Mouse (Mus musculus): ENCODE data around the gene Fkbp1a. TPM values are rescaled to one million over a fixed set of nuclear protein-coding genes. Genes with fewer than 3 reads are reported as not detected.

Gene Fkbp1a
- total RNA-seq, 1 experiment from 2014 or later, result 35.6 TPM

GRCm38 (mm10) chr2:151598068-151598467 lies 55.8 kb downstream of the Fkbp1a start:
- ATAC-seq (replicated peaks; ENCODE audit: low read depth, poor library complexity, severe bottlenecking), result no peak

- ATAC-seq (replicated peaks; ENCODE audit: low read depth, poor library complexity, severe bottlenecking), result no peak
Measured at GRCm38 (mm10) chr2:151602106-151602505, 59.8 kb downstream of the Fkbp1a start.

DNA sequence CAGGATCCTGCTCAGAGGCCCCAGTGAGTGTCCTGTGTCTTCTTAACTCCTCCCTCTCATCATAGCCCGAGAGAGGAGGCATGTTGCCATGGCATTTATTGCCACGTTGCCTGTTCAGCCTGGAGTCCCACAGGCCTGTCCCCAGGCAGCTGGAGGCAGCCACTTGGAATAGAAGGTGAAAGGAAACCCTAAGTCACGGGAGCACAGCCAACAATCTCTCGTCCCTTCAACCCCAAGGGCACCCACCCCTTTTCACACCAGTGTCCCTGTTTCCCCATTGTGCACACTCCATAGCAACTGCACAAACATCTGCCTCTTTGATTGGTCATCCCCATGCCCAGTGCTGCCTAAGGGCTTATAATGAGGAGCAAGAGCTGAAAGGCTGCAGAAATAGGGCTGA lies 61.3 kb downstream of the Fkbp1a start:
- no peak for ATAC-seq (replicated peaks; ENCODE audit: low read depth, poor library complexity, severe bottlenecking)

GRCm38 (mm10) chr2:151605437-151605987 lies 63.2 kb downstream of the Fkbp1a start:
- ATAC-seq (replicated peaks; ENCODE audit: low read depth, poor library complexity, severe bottlenecking), result peak; percentile 91

DNA sequence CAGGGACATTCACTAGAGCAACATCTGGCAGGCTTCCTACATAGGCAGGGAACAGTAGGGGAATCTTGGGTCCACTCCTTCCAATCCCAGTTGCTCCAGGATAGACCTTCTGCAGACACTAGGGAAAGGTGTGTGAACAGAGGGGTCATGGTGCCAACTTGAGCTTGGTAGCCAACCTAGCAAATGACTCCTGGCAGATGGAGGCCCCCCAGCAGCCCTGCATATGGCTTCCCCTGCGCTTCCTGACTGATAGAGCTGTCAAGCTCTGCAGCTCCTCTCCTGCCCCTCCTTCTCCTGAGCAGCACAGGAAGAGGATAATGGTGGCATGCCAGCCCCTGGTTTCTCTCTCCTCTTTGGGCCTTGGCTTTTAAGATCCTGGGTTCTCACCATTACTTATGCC lies 66.2 kb downstream of the Fkbp1a start:
- no peak for ATAC-seq (replicated peaks; ENCODE audit: low read depth, poor library complexity, severe bottlenecking)

GRCm38 (mm10) chr2:151609974-151610373 lies 67.7 kb downstream of the Fkbp1a start:
- ATAC-seq (replicated peaks; ENCODE audit: low read depth, poor library complexity, severe bottlenecking), result no peak

Other genes with a start within 250 kb of the Fkbp1a start
- gene 4921509C19Rik, start 66.3 kb upstream of the Fkbp1a start, total RNA-seq (2017), result not detected in 2 replicates
- 111 and 129 TPM in 2 replicates for gene Nsfl1c, start 48.3 kb upstream of the Fkbp1a start, total RNA-seq (2017)
- gene Sdcbp2, start 30.1 kb downstream of the Fkbp1a start, total RNA-seq (2017), result not detected in 2 replicates
- not detected in 2 replicates for gene Snph, start 90.1 kb downstream of the Fkbp1a start, total RNA-seq (2017)
- gene Rad21l, start 126.0 kb downstream of the Fkbp1a start, total RNA-seq (2017), result not detected in 2 replicates
- not detected in 2 replicates for gene Tmem74b, start 159.5 kb downstream of the Fkbp1a start, total RNA-seq (2017)
- 16.6 TPM in 2 replicates for gene Psmf1, start 201.7 kb downstream of the Fkbp1a start, total RNA-seq (2017)

All from common myeloid progenitor, adult 5-6 weeks (primary cell).